Mouse (Mus musculus): ENCODE data around the gene Gm45785. TPM values are rescaled to one million over a fixed set of nuclear protein-coding genes. Genes with fewer than 3 reads are reported as not detected.

The Gm45785 gene
- total and polyA plus RNA-seq, 3 experiments: not detected

- H3K27ac ChIP-seq (ENCODE audit: control insufficient read depth, low read depth, low read length): peak within 1 kb of the TSS; percentile 89
- peaks cover 3 to 19% of the 10 kb centered on the region in 2 experiments; a peak in 3 of 4 replicates for H3K4me1 ChIP-seq (ENCODE audit: control insufficient read depth in 1 of 2, insufficient read depth in 2 of 2, low read length in 2 of 2)
- H3K36me3 ChIP-seq (ENCODE audit: control insufficient read depth in 1 of 2, insufficient read depth in 2 of 2, low read length in 2 of 2): peaks cover 2 to 8% of the 10 kb centered on the region in 2 experiments
- H3K9ac ChIP-seq (ENCODE audit: control insufficient read depth, low read depth, low read length, poor library complexity, severe bottlenecking): peak within 1 kb of the TSS; percentile 80
- peak within 1 kb of the TSS; percentile 84 to 91 for H3K4me3 ChIP-seq (ENCODE audit: control insufficient read depth in 1 of 2, insufficient read depth in 1 of 2, low read depth in 2 of 2, low read length in 2 of 2)
- TF ChIP-seq TBP (IDR thresholded peaks at IDR 0.05; ENCODE audit: low read depth, low read length) (0 out of 2 replicates have a peak, but pooled peaks have one; percentile 51), SIN3A (IDR thresholded peaks at IDR 0.05; ENCODE audit: low read length) (peak; percentile 93), TCF12 (IDR thresholded peaks at IDR 0.05; ENCODE audit: low read depth, low read length) (peak; percentile 52; the same call in 1 of the 2 replicates), ELF1 (IDR thresholded peaks at IDR 0.05; ENCODE audit: low read depth, low read length) (peak; percentile 85), POLR2AphosphoS2 (IDR thresholded peaks at IDR 0.05; ENCODE audit: low read length) (peak; percentile 46; the same call in 1 of the 2 replicates), MXI1 (IDR thresholded peaks at IDR 0.05; ENCODE audit: low read depth, low read length) (peak; percentile 90), ZMIZ1 (IDR thresholded peaks at IDR 0.05; ENCODE audit: low read depth, low read length) (no peak), ZNF384 (IDR thresholded peaks at IDR 0.05; ENCODE audit: low read depth, low read length) (no peak), NELFE (IDR thresholded peaks at IDR 0.05; ENCODE audit: low read depth, low read length) (peak; percentile 72), MYB (IDR thresholded peaks at IDR 0.05; ENCODE audit: low read depth, low read length) (no peak), ETS1 (IDR thresholded peaks at IDR 0.05; ENCODE audit: low read depth, low read length) (peak; percentile 42; the same call in 1 of the 2 replicates), MYC (IDR thresholded peaks at IDR 0.05; ENCODE audit: low read depth, low read length) (peak; percentile 56), HCFC1 (IDR thresholded peaks at IDR 0.05; ENCODE audit: low read depth, low read length) (peak; percentile 77), CHD1 (IDR thresholded peaks at IDR 0.05; ENCODE audit: low read depth, low read length) (no peak), CHD2 (IDR thresholded peaks at IDR 0.05; ENCODE audit: low read length) (peak; percentile 50), MAX (IDR thresholded peaks at IDR 0.05; ENCODE audit: low read length) (peak; percentile 72), EP300 (IDR thresholded peaks at IDR 0.05; ENCODE audit: low read depth in 1 of 2, low read length in 2 of 2) (peak in 1 of 2 experiments; percentile 15; a peak in 1 of 4 replicates), POLR2A (IDR thresholded peaks at IDR 0.05; ENCODE audit: control insufficient read depth in 1 of 2, insufficient read depth in 1 of 2, low read depth in 1 of 2, low read length in 2 of 2, poor library complexity in 1 of 2) (peak in 1 of 2 experiments; percentile 79), MAZ (IDR thresholded peaks at IDR 0.05; ENCODE audit: low read depth, low read length) (0 out of 2 replicates have a peak, but pooled peaks have one; percentile 43)
- H3K79me2 ChIP-seq (ENCODE audit: control insufficient read depth, insufficient read depth, low read length, poor library complexity): peaks cover 37% of the 10 kb centered on the region
- peak; percentile 90 for DNase-seq (ENCODE audit: low read depth, low spot score)
- no peaks in the 10 kb centered on the region for H3K9me3 ChIP-seq (replicated peaks; ENCODE audit: insufficient read depth, low read length)
- H3K27me3 ChIP-seq (ENCODE audit: control insufficient read depth in 1 of 2, insufficient read depth in 2 of 2, low read length in 2 of 2): no peaks in the 10 kb centered on the region
Measured at GRCm38 (mm10) chr7:140856785-140857549, 836 bp upstream of the Gm45785 start, which contains the start of gene Ric8a. TSS of gene Ric8a (plus strand) at chr7:140856957.

- peaks cover 0 to 8% of the 10 kb centered on the region in 2 experiments; a peak in 2 of 4 replicates for H3K36me3 ChIP-seq (ENCODE audit: control insufficient read depth in 1 of 2, insufficient read depth in 2 of 2, low read length in 2 of 2)
- H3K9ac ChIP-seq (ENCODE audit: control insufficient read depth, low read depth, low read length, poor library complexity, severe bottlenecking): peak overlapping the region; percentile 75
- no peaks in the 10 kb centered on the region for H3K27me3 ChIP-seq (ENCODE audit: control insufficient read depth in 1 of 2, insufficient read depth in 2 of 2, low read length in 2 of 2)
- no peak for TF ChIP-seq ELF1 (IDR thresholded peaks at IDR 0.05; ENCODE audit: low read depth, low read length)
- no peak for TF ChIP-seq GABPA (IDR thresholded peaks at IDR 0.05; ENCODE audit: low read depth, low read length)
- TF ChIP-seq CTCF (IDR thresholded peaks at IDR 0.05 in 2 of 3, conservative IDR thresholded peaks at IDR 0.05 in 1 of 3; ENCODE audit: control insufficient read depth in 1 of 3, insufficient read depth in 1 of 3, low read depth in 2 of 3, low read length in 3 of 3, poor library complexity in 1 of 3, severe bottlenecking in 1 of 3): no peak
- no peak for TF ChIP-seq MAZ (IDR thresholded peaks at IDR 0.05; ENCODE audit: low read depth, low read length)
- no peak for TF ChIP-seq RCOR1 (IDR thresholded peaks at IDR 0.05; ENCODE audit: low read depth, low read length)
- no peak for TF ChIP-seq POLR2AphosphoS2 (IDR thresholded peaks at IDR 0.05; ENCODE audit: low read length)
- H3K9me3 ChIP-seq (replicated peaks; ENCODE audit: insufficient read depth, low read length): no peaks in the 10 kb centered on the region
- H3K79me2 ChIP-seq (ENCODE audit: control insufficient read depth, insufficient read depth, low read length, poor library complexity): peaks cover 37% of the 10 kb centered on the region
- peak overlapping the region; percentile 84 to 91 for H3K4me3 ChIP-seq (ENCODE audit: control insufficient read depth in 1 of 2, insufficient read depth in 1 of 2, low read depth in 2 of 2, low read length in 2 of 2)
- peaks cover 3 to 19% of the 10 kb centered on the region in 2 experiments; a peak in 3 of 4 replicates for H3K4me1 ChIP-seq (ENCODE audit: control insufficient read depth in 1 of 2, insufficient read depth in 2 of 2, low read length in 2 of 2)
- no peak for DNase-seq (ENCODE audit: low read depth, low spot score)
- peak overlapping the region; percentile 61 for H3K27ac ChIP-seq (ENCODE audit: control insufficient read depth, low read depth, low read length)
Measured at GRCm38 (mm10) chr7:140855181-140855580, 950 bp downstream of the Gm45785 start.

Measured in MEL (cell line).